Mouse (Mus musculus): ENCODE data around the gene Serpinb5.

DNA sequence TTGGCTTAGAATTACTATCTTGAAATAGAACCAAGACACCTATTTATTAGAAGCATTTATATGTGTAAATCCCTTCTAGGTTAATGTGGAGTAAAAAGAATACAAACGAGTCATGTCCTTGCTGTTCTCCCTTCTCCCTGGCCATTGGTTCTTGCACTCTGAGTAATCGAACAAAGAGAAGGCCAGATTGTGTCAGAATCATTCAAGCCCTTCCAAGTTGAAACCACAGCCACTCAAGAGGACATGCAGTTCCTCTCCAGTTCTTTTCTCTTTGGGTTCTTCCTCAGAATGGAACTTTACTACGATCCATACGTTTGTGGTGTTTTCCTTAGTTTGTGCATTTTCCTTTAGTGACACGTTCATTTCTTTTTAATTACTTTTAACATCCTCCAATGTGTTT, 22.4 kb downstream of the Serpinb5 start:
- no peak for TF ChIP-seq CTCF (conservative IDR thresholded peaks at IDR 0.05 in 1 of 2, IDR thresholded peaks at IDR 0.05 in 1 of 2; ENCODE audit: low read depth in 2 of 2, low read length in 2 of 2)
- no peak for TF ChIP-seq USF1 (IDR thresholded peaks at IDR 0.05; ENCODE audit: low read depth, low read length)

Data from CH12.LX (cell line).